Mouse (Mus musculus) layer of hippocampus, adult 2 months (tissue): Measurements from ENCODE around the gene Ndufb10. TPM values are rescaled to one million over a fixed set of nuclear protein-coding genes. Genes with fewer than 3 reads are reported as not detected.
"Not testable (repeated sequence)": the region's sequence is repeated elsewhere in the genome, so short reads cannot be mapped to it uniquely, and the experiment has no call there.

Source experiments
- DNase-seq, 2 experiments: peaks; one replicate each; pipeline ENCODE4 v3.0.0; 2022; ENCODE audit warnings: low spot score in 2 of 2
- H3K27ac ChIP-seq: fragments of 200-600 bp; 2 replicates; pipeline ENCODE4 v1.8.1; 2022
- H3K4me3 ChIP-seq: fragments of 200-600 bp; 2 replicates; pipeline ENCODE4 v1.8.1; 2022; ENCODE audit warnings: mild to moderate bottlenecking
- CTCF ChIP-seq: fragments of 200-600 bp; conservative IDR thresholded peaks from 2 replicates; pipeline ENCODE4 v1.8.1; 2022; ENCODE audit warnings: antibody characterized with exemption, mild to moderate bottlenecking, moderate library complexity
- total RNA-seq, 2 experiments: library from RNA; stranded (reverse); gene quantifications; 2 replicates each; pipeline ENCODE4 v1.2.3; 2021

Ndufb10 gene
- total RNA-seq, 2 experiments from 2014 or later = 210 to 227 TPM

DNA sequence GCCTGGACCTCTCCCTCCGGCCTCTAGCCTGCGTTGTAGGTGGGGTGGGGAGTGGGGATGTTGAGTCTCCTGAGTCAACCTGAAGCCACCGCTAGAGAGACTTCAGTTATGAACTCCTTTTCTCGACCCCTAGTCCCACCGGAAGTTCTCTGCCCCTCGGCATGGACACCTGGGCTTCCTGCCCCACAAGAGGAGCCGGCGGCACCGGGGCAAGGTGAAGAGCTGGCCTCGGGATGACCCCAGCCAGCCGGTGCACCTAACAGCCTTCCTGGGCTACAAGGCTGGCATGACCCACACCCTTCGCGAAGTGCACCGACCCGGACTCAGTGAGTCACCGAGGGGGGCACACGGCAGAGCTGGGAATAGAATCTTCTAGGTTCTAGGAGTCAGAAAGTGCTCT is 3.9 kb upstream of the Ndufb10 start:
- Histone ChIP-seq H3K27ac (no peak overlapping the region), H3K4me3 (no peak overlapping the region)
- no peak for DNase-seq
- TF ChIP-seq CTCF = no peak

DNA sequence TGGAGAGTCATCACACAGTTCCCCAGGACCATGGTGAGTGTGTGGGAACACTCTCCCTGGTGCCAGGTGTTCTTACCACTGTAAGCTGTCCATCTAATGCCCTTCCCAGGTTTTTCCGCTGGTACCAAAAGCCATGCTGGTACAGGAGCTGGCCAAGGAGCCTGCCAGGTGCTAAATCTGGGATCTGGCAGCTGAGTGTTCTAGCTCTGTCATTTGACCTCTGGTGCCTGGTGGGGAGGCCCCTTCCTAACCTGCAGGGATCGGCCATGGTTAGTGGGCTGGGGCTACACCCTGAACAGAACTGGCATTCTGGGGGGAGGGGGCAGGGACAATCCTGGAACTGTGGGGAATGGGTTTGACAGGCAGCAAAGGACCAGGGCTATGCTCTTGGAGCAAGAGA is 3.3 kb upstream of the Ndufb10 start, which contains the start of gene Rpl3l:
Gene Rpl3l (plus strand): TSS at position 203 of the 400 bp plus-strand sequence.
- DNase-seq = no peak
- no peak for TF ChIP-seq CTCF
- H3K4me3 ChIP-seq = no peak within 1 kb of the TSS

DNA sequence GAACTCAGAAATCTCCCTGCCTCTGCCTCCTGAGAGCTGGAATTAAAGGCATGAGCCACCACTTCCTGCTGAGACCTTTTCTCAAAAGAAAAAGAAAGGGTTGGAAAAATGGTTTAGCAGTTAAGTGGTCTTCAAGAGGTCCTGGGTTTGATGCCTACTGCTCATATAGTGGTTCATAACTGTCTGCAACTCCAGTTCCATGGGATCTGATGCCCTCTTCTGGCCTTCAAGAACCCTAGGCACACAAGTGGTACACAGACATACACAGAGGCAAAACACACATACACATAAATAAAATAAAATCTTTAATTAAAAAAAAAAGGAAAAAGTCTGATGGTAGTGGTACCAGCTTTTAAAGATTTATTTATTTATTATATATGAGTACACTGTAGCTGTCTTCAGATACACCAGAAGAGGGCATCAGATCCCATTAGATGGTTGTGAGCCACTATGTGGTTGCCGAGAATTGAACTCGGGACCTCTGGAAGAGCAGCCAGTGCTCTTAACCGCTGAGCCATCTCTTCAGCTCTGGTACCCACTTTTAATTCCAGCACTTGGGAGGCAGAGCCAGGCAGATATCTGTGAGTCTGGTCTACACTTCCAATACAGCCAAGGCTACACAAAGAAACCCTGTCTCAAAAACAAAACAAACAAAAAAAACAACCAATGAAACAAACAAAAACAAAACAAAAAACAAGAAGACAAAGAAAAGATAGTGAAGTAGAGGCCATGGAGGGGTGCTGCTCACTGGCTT is 1.5 kb upstream of the Ndufb10 start:
- Histone ChIP-seq H3K4me3 (no peak overlapping the region), H3K27ac (no peak overlapping the region)
- DNase-seq = no peak
- peak; percentile 50 for TF ChIP-seq CTCF

More for the DNA sequence above, 3.3 kb upstream of the Ndufb10 start, which contains the start of gene Rpl3l:
- no peak within 1 kb of the TSS for H3K27ac ChIP-seq

DNA sequence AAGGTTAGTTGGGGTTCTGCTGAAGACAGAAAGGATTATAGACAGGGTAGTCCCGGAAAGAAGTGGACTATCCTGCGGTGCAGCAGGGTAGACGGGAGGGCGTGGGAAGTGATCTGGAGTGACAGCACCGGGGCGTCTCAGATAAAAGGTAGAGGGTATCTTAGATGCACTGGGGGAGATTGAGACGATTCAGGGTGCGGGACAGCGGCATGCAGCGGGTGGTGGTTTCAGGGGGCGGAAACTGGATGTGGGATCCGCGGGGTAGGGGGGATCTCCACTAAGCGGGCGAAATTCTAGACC is 447 bp downstream of the Ndufb10 start:
- DNase-seq = no peak
- peak overlapping the region; percentile 98 for H3K27ac ChIP-seq
- H3K4me3 ChIP-seq = peak overlapping the region; percentile 98
- no peak for TF ChIP-seq CTCF

DNA sequence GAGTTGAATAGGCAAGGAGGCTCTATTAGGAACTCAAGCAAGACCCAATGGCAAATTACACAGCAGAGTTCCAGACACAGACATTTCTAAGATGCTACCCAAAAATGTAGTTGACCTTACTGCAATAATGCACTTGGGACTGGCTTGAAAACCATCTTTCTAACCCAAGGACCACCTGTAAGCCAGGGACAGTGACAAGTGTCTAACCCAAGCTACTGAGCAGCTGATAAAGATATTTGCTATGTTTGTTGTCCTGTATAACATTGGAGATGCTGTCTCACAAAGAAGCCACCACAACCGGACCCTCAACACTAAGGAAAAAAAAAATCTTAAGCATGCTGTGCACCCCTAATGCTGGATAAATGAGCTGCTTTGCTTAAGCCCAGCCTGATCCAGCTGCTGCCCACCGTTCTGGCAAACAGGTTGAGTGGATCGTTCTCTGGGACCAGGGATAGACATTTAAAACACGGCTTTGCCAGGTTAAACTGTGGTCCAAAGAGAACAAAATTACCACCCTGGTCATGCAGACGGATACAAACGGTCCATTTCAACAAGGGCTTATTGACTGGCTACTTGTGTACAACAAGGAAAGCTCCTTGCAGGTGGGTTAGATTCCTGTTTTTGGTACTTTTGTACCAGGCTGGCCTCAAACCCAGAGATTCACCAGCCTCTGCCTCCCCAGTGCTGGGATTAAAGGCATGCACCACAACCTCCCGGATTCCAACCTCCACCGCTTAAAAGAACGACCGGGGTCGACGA is 977 bp downstream of the Ndufb10 start:
- no peak for TF ChIP-seq CTCF
- DNase-seq = no peak
- Histone ChIP-seq H3K4me3 (peak overlapping the region; percentile 98), H3K27ac (peak overlapping the region; percentile 98)

DNA sequence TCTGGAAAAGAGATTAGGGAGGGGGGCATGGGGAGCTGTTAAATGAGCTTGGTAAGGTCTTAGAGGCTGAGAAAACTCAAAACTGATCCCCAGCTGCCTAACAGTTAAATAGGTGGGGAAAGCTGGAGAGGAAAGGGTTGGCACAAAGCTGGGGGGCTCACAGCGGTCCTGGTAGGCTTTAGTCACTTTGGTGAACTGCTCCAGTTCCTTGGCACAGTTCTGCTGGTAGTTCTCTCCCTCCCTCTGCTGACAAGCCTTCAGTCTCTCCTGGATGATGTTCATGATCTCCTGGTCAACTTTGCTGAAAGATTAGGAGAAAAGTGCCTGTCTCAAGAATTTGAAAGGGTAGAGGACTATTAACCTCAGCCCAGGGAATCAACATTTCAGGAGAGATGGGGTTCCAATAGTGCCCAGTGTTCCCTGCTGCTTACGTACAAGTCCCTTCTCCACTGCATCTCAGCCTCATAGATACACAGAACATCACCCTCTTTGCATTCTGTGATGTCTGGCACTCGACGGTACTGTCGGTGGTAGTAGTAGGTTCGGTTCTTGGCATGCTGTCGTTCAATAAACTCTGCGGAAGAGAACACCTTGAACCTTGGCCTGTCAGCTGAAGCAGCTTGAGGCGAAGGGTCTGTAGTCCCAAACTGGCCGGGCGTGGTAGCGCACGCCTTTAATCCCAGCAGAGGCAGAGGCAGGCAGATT is 1.9 kb downstream of the Ndufb10 start:
- no peak for DNase-seq
- Histone ChIP-seq H3K27ac (no peak overlapping the region), H3K4me3 (peak overlapping the region; percentile 8; the same call in 1 of the 2 replicates)
- no peak for TF ChIP-seq CTCF

DNA sequence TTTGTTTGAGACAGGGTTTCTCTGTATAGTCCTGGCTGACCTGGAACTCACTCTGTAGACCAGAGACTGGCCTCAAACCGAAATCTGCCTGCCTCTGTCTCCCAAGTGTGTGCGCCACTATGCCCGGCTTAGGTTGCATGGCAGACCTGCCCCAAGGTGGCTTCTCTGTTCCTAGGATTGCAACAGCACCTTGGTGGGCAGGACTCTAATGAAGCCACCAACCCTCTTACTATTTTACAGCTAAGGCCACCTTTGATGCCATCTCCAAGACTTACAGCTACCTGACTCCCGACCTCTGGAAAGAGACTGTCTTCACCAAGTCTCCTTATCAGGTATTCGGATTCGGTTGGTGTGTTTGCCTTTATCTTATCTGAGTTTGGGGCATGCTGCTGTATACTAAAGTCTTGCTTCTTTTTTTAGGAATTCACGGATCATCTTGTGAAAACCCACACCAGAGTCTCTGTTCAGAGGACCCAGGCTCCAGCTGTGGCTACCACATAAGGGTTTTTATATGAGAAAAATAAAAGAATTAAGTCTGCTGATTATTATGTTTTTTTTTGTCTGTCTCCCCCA is 2.8 kb downstream of the Ndufb10 start:
- peak overlapping the region; percentile 31 for H3K4me3 ChIP-seq
- not testable (repeated sequence) for H3K27ac ChIP-seq, DNase-seq

DNA sequence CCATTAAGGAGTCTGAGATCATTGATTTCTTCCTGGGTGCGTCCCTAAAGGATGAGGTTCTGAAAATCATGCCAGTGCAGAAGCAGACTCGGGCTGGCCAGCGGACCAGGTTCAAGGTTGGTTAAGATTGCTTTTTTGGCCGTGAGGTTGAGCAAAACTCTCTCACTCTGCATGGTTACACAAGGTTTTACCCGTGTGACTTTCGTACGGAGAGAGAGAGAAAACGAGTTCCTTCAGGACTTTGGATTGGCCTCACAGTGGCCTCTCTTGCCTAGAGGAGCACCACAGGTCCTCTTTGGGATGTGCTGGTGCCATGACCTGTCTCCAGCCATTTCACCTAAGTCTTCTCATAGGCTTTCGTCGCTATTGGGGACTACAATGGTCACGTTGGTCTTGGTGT is 3.7 kb downstream of the Ndufb10 start:
- H3K27ac ChIP-seq = peak overlapping the region; percentile 83
- H3K4me3 ChIP-seq = peak overlapping the region; percentile 76
- DNase-seq = not testable (repeated sequence)

DNA sequence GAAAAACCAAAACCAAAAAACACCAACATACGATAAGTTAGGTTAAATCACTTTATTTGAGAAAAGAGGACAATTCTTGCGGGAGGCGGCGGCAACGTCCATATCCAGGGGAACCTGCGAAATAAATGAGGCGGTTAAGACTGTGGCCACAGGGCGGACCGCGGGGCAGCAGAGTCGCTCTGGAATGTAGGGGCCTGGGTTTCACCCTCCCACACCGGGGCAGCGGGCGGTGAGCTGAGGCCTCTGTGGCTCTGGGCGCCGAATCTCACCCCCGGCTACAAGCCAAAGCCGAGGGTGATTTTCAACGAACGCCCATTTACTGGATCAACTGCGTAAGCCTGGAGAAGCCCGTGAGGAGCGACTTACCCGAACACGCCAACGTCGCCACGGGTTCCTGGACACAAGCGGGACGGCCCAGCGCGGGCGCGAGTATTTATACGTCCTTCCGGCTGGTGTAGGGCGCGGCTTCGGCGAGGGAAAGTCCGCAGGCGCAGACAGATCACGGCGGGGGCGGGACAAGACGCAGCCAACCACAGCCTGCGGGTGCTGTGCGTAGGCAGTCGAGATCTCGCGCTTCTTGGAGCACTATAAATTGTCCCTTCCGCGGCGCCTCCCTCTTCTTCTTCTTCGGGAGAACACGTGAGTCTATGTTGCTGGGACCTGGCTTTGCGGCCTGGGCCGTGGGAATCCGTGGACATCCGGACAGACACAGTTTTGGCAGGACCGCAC is 4.6 kb downstream of the Ndufb10 start:
- TF ChIP-seq CTCF = no peak
- peak; percentile 98 to 99 for DNase-seq
- Histone ChIP-seq H3K4me3 (peak overlapping the region; percentile 76), H3K27ac (peak overlapping the region; percentile 88)

DNA sequence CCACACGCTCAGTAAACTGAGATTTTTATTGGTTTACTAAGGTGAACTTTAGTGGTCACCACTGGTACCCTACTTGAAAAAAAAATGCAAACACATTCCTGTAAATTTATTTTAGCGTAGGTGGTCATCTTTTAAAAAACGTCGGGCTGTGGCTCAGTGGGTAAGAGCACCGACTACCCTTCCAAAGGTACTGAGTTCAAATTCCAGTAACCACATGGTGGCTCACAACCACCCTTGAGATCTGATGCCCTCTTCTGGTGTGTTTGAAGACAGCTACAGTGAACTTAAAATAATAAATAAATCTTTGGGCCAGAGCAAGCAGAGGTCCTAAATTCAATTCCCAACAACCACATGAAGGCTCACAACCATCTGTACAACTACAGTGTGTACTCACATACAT is 5.3 kb downstream of the Ndufb10 start:
- Histone ChIP-seq H3K27ac (peak overlapping the region; percentile 88; the same call in 1 of the 2 replicates), H3K4me3 (peak overlapping the region; percentile 76)
- not testable (repeated sequence) for DNase-seq
- TF ChIP-seq CTCF = peak; percentile 45

DNA sequence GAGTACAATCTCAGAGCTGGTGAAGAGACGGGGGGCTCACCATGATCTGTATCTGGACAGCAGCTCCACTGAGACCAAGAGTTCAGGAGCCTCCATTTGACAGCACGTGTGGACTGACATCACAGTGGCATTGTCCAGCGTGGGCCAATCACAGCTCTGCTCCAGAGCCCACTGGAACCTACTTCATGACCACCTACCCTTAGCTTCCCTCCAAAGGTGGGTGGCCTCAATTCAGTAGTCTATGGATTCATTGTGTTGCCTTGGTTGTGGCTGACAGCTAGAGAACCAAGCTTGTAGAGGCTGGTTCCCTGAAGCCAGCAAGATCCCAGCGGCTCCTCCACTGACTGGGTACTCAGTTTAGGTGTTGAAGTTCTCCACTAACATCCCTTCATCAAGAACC is 6.3 kb downstream of the Ndufb10 start, which contains the start of the genes Rnf151 and Rps2:
Gene Rnf151 (minus strand): TSS at position 121 of the 400 bp plus-strand sequence.
Gene Rps2 (plus strand): TSS at position 174 of the 400 bp plus-strand sequence.
- peak within 1 kb of the TSS; percentile 76 for H3K4me3 ChIP-seq
- no peak for TF ChIP-seq CTCF
- no peak for DNase-seq
- no peak within 1 kb of the TSS for H3K27ac ChIP-seq

DNA sequence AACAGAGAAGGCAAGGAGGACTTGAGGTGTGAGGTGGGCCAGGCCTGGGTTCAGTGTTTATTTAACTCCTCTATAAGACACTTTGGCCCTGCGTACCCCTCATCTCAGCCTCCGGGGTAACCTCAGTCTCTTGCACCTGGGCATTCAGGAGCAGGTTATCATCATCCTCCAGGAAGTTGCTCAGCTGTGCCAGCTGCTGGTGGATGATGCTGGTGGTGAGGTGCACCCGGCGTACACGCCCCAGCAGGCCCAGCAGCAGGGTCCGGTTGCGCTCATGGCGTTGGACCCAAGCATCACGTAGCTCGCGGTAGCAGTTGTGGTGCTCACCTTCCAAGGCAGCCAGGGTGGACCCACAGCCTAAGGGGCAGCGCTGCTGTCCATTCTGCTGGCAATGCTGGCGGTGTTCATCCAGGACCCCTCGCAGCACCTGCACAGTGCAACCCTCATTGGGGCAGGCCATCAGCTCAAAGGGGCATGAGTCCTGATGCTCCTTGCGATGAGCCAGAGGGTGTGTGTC is 8.1 kb downstream of the Ndufb10 start:
- no peak for TF ChIP-seq CTCF
- DNase-seq = no peak
- H3K4me3 ChIP-seq = no peak overlapping the region

More for the DNA sequence above, 8.1 kb downstream of the Ndufb10 start:
- H3K27ac ChIP-seq = no peak overlapping the region
